Mouse (Mus musculus) intestine, embryonic 14.5 days (tissue): Measurements from ENCODE around the gene Ddx54. TPM values are rescaled to one million over a fixed set of nuclear protein-coding genes. Genes with fewer than 3 reads are reported as not detected.

Experiments
- ATAC-seq: fragments of 200-750 bp; cut with Nextera tagmentation; replicated peaks from 2 replicates; pipeline ENCODE4 v1.8.0; 2017; ENCODE audit warnings: low read depth, moderate number of reproducible peaks, moderate TSS enrichment, moderate library complexity; ENCODE audit not compliant: low FRiP score, low TSS enrichment
- DNase-seq: peaks from one replicate; pipeline ENCODE4 v3.0.0-alpha.2; 2018; ENCODE audit warnings: low spot score
- H3K27ac ChIP-seq: fragments of 300-500 bp; sonication (generic); 2 replicates; pipeline ENCODE4 v1.5.1; 2014; ENCODE audit warnings: low read depth, mild to moderate bottlenecking, control low read depth
- H3K27me3 ChIP-seq: fragments of 300-500 bp; sonication (generic); replicated peaks from 2 replicates; pipeline ENCODE4 v1.6.1; 2014; ENCODE audit warnings: low read length, control low read depth; ENCODE audit not compliant: control insufficient read depth, insufficient read depth
- H3K36me3 ChIP-seq: fragments of 300-500 bp; sonication (generic); 2 replicates; pipeline ENCODE4 v1.6.1; 2014; ENCODE audit warnings: low read length, control low read depth; ENCODE audit not compliant: control insufficient read depth, insufficient read depth
- H3K4me1 ChIP-seq: fragments of 300-500 bp; sonication (generic); replicated peaks from 2 replicates; pipeline ENCODE4 v1.6.1; 2014; ENCODE audit warnings: low read length, control low read depth, mixed read lengths; ENCODE audit not compliant: control insufficient read depth, insufficient read depth
- H3K4me2 ChIP-seq: fragments of 300-500 bp; sonication (generic); 2 replicates; pipeline ENCODE4 v1.6.1; 2014; ENCODE audit warnings: low read length
- H3K4me3 ChIP-seq: fragments of 300-500 bp; sonication (generic); 2 replicates; pipeline ENCODE4 v1.5.1; 2014; ENCODE audit warnings: low read depth, low read length, control low read depth, mixed read lengths
- H3K9ac ChIP-seq: fragments of 300-500 bp; sonication (generic); 2 replicates; pipeline ENCODE4 v1.6.1; 2014; ENCODE audit warnings: mild to moderate bottlenecking, low read length
- H3K9me3 ChIP-seq: fragments of 300-500 bp; sonication (generic); 2 replicates; pipeline ENCODE4 v1.6.1; 2016; ENCODE audit warnings: low read length, control low read depth; ENCODE audit not compliant: control insufficient read depth
- WGBS: fragments of 180-500 bp; shearing (Covaris S2); extraction: QIAGEN DNeasy Blood & Tissue Kit; methylation state at CpG from one replicate; pipeline ENCODE4 v1.1.7; 2014; 5-methylcytosine and 5-hydroxymethylcytosine counted together
- polyA plus RNA-seq: library from polyadenylated mRNA; unstranded; fragments of >200 nt; fragmentation: Nextera tagmentation; extraction: Ambion mirVana; gene quantifications from 2 replicates; pipeline ENCODE4 v1.2.1, GENCODE M21; 2014

Ddx54 gene
- polyA plus RNA-seq, 1 experiment from 2014 or later: 41.0 TPM

DNA sequence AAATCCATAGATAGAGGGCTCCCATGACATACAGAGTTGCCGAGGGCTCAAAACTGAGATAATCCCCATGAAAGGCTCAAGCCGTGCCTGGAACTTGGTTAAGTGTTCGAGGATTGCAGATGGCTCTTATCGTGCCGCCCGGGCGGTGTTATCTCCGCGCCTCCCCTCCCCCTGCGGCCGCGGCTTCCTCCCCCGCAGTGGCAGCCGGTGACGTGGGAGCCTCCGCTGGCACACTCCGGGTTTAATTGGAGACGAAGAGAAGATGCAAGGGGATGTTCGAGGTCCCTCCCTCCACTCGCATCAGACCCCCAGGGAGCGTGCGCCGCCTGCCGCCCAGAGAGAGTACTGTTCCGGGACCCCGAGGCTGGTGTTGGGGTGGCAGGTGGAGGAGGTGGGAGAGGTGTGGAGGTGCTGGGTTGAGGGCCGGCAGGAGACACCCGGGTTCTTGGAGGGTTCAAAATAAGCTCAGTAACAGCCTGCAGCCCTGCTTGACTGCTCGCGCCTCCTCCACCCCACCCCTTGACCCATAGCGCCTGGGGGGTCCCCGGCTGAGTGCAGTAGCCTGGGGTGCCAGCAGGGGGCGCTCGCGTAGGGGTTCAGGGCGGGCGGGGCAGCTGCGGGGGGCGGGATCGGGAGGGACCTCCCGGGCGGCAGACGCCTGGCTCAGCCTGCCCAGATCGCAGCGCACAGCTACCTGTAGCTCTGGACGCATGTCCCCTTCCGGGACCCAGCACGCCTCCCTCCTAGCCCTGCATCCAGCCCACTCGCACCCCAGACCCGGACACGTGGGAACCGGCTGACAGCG, 36.2 kb downstream of the Ddx54 start, which contains the start of gene Rasal1:
Gene Rasal1 (plus strand): TSS at position 244 of the 805 bp plus-strand sequence.
- ATAC-seq (peak; percentile 57), DNase-seq (peak; percentile 77)
- H3K4me1 ChIP-seq: peaks cover 9% of the 10 kb centered on the region; the same call in 1 of the 2 replicates
- H3K9ac ChIP-seq: no peak within 1 kb of the TSS
- 2% methylated on average over 53 of the region's 53 CpGs for WGBS
- peak within 1 kb of the TSS; percentile 33 for H3K4me3 ChIP-seq
- H3K4me2 ChIP-seq: peak within 1 kb of the TSS; percentile 48
- H3K27ac ChIP-seq: no peak within 1 kb of the TSS
- H3K27me3 ChIP-seq: peaks cover 43% of the 10 kb centered on the region
- H3K36me3 ChIP-seq: no peaks in the 10 kb centered on the region
- no peaks in the 10 kb centered on the region for H3K9me3 ChIP-seq

DNA sequence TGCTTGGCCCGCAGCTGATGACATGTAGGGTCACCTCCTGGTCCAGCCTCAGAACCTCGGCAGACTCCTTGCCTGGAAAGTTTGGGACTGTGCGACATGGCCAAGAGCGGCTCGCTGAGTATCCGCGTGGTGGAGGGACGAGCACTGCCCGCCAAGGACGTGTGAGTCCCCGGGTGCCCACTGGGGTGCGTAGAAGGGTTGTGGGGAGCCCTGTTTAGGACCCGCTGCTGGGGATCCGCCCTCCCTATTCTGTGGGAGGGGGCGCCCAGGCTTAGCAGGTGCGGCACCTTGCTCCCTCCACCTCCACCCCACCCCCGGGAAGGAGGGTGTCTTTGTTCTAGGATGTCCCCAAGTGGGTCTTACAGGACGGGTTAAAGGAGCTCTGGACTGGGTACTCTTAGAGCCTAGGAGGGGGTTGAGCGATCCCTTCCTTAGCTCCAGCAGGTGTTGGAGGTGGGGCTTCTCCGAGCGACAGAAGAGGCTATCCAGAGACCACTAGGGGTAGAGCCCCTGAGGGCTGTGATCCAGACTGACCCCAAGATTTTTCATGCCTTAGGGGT, 36.9 kb downstream of the Ddx54 start:
- WGBS: 3% methylated on average over 21 of the region's 21 CpGs

DNA sequence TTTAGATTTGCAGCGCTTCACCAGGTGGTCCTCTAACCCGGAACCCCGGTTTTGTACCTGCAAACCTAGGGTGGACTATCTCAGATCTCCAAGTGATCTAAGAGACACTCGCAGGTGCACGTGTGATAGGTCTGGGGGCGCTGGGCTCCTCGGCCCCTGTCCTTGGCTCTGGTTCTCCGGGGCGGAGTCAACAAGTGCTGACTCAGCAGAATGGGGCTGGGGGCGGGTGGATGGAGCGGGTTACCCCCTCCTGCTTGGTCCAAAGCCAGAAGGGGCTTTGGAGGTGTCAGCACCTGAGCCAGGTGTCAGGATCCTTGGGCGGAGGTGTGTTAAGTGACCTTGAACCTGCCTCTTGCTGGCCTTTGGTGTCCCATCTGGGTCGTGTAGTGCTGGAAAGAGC, 37.4 kb downstream of the Ddx54 start:
- H3K36me3 ChIP-seq: no peaks in the 10 kb centered on the region
- H3K27ac ChIP-seq: no peak overlapping the region
- 20% methylated on average over 13 of the region's 13 CpGs for WGBS
- DNase-seq (no peak), ATAC-seq (no peak; the same call in 1 of the 2 replicates)
- H3K9me3 ChIP-seq: no peaks in the 10 kb centered on the region
- peaks cover 9% of the 10 kb centered on the region; the same call in 1 of the 2 replicates for H3K4me1 ChIP-seq
- no peak overlapping the region for H3K9ac ChIP-seq
- H3K4me2 ChIP-seq: no peak overlapping the region
- H3K27me3 ChIP-seq: peaks cover 43% of the 10 kb centered on the region
- no peak overlapping the region for H3K4me3 ChIP-seq

More for the DNA sequence above, 36.9 kb downstream of the Ddx54 start:
- Histone ChIP-seq H3K27me3 (peaks cover 43% of the 10 kb centered on the region), H3K4me1 (peaks cover 9% of the 10 kb centered on the region; the same call in 1 of the 2 replicates), H3K27ac (no peak overlapping the region), H3K9me3 (no peaks in the 10 kb centered on the region), H3K4me2 (peak overlapping the region; percentile 48), H3K36me3 (no peaks in the 10 kb centered on the region), H3K4me3 (peak overlapping the region; percentile 33), H3K9ac (no peak overlapping the region)
- no peak for DNase-seq
- peak; percentile 51 for ATAC-seq

DNA sequence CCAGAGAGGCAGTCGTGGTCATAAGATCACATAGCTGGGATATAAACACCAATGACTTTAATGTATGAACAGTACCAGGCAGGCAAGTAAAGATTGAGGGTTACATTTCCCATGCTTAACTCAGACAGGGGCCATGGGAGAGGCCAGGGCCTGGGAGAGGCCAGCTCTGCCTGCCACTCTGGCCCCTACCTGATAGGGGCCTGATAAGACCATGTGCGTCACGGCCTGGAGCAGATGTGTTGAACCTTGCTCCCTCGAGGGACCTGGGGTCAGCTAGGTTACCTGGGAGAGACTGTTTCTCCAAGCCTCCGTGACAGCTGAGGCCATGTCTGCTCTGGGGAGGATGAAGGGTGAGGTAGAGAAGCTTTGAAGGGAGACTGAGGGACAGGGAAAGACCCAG, 38.7 kb downstream of the Ddx54 start:
- H3K27ac ChIP-seq: no peak overlapping the region
- H3K4me2 ChIP-seq: no peak overlapping the region
- no peaks in the 10 kb centered on the region for H3K9me3 ChIP-seq
- 48% methylated on average over 5 of the region's 5 CpGs for WGBS
- peaks cover 41% of the 10 kb centered on the region for H3K27me3 ChIP-seq
- H3K4me3 ChIP-seq: no peak overlapping the region
- no peak for ATAC-seq
- H3K4me1 ChIP-seq: peaks cover 9% of the 10 kb centered on the region; the same call in 1 of the 2 replicates
- DNase-seq: no peak
- no peak overlapping the region for H3K9ac ChIP-seq
- H3K36me3 ChIP-seq: no peaks in the 10 kb centered on the region

DNA sequence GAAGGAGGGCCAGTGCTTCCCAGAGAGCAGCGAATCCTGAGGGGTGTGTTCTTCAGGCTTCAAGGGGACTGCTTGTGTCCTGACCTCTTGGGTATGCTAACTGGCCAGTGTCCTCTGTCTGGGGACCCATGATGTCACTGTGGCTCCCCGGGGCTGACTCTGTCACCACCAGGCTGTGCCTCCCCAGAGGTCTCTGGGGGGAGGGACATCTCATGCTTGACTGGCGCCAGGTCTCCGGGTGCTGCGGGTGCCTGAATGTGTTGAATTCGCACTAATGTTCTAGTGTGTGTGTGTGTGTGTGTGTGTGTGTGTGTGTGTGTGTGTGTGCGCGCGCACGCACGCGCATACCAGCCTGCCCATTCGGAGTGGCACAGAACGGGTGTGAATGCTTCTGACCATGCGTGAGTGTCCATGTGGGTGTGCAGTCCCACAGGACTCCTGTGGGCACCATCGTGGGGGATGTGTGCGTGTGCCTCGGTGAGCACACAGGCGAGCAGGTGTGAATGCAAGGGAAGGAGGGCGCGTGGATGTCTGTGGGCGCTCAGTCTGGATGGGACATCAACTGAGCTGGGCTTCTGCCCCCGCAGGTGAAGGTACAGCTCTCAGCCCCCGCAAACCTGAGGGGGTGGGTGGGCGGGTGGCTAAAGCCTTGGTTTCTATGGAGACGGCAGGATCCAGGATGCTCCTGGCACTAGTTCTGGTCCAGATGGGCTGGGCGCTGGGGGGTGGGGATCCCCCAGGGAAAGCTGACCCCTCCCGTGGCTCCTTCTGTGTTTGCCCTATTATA, 40.6 kb downstream of the Ddx54 start:
- no peak for DNase-seq
- H3K9me3 ChIP-seq: no peaks in the 10 kb centered on the region
- no peak overlapping the region for H3K9ac ChIP-seq
- peaks cover 27% of the 10 kb centered on the region for H3K27me3 ChIP-seq
- no peak overlapping the region for H3K4me2 ChIP-seq
- peaks cover 9% of the 10 kb centered on the region; the same call in 1 of the 2 replicates for H3K4me1 ChIP-seq
- no peak overlapping the region for H3K27ac ChIP-seq
- 78% methylated on average over 26 of the region's 28 CpGs for WGBS
- no peak for ATAC-seq
- H3K4me3 ChIP-seq: no peak overlapping the region
- H3K36me3 ChIP-seq: no peaks in the 10 kb centered on the region

DNA sequence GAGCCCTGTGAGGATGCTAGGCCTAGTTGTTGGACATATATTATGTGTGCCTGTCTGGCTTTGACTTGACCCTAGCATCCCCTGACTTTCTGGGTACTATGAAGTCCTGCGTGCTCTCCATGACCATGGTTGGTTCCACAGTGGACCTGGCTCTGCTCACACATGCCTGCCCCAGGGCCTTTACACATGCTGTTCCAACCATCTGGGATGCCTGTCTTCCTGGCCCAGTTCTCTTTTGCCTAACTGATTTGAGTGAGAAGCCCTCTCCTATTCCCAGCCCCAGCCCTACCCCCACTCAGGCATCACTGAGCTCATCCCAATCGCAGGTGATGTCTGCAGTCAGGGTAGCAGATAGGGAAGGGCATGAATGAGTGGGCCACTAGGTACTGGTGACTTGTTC, 41.3 kb downstream of the Ddx54 start:
- peaks cover 20% of the 10 kb centered on the region for H3K27me3 ChIP-seq
- WGBS: 89% methylated on average over 2 of the region's 2 CpGs
- no peak overlapping the region for H3K9ac ChIP-seq
- H3K9me3 ChIP-seq: no peaks in the 10 kb centered on the region
- ATAC-seq (no peak), DNase-seq (no peak)
- no peak overlapping the region for H3K4me3 ChIP-seq
- no peaks in the 10 kb centered on the region for H3K36me3 ChIP-seq
- H3K4me2 ChIP-seq: no peak overlapping the region
- H3K27ac ChIP-seq: no peak overlapping the region
- H3K4me1 ChIP-seq: peaks cover 4% of the 10 kb centered on the region; the same call in 1 of the 2 replicates

DNA sequence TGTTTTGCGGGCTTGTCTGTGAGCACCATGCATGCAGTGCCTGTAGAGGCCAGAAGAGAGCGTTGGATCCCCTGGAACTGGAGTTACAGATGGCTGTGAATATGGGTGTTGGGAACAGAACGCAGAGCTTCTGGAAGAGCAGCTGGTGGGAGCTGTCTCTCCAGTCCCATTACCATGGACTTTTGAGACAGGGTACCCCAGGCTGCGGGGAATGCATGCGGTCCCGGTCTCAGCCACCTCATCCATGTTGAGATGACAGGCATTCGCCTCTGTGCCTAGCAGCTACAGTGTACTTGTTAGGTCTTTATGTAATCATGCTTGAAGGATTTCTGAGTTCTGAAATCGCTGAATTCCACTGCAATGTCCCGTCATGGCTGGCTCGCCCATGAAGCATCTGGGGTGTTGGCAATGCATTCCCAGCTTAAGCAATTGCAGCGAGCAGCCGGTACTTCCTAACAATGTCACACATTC, 43.8 kb downstream of the Ddx54 start:
- no peak overlapping the region for H3K4me3 ChIP-seq
- ATAC-seq (no peak), DNase-seq (no peak)
- H3K27ac ChIP-seq: no peak overlapping the region
- H3K9me3 ChIP-seq: no peaks in the 10 kb centered on the region
- H3K27me3 ChIP-seq: 0 out of 2 replicates have a peak, but pooled peaks cover 3% of the 10 kb centered on the region
- no peaks in the 10 kb centered on the region for H3K4me1 ChIP-seq
- no peak overlapping the region for H3K4me2 ChIP-seq
- H3K36me3 ChIP-seq: no peaks in the 10 kb centered on the region
- WGBS: 79% methylated on average over 12 of the region's 12 CpGs
- H3K9ac ChIP-seq: no peak overlapping the region

DNA sequence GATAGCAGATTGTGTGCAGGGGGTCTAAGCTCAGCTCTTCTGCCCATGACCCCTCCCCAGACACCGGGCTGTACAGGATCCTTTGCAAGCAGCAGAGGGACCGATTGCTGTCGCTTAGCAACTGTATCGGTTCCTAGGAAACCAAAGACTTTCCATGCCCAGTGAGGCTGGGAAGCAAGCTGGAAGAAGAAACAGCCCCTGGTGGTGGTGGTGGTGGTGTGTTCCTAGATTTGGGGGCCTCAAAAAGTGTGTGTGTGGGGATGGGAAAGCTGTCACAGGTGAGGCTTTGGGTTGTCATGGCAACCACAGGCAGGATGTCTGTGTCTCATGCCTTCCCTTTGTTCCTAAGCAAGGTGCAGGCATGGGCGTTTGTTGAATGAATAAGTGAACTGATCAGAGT, 48.3 kb downstream of the Ddx54 start:
- DNase-seq (no peak), ATAC-seq (no peak)
- Histone ChIP-seq H3K9ac (no peak overlapping the region), H3K4me3 (no peak overlapping the region), H3K9me3 (no peaks in the 10 kb centered on the region), H3K4me2 (no peak overlapping the region), H3K4me1 (no peaks in the 10 kb centered on the region), H3K27me3 (0 out of 2 replicates have a peak, but pooled peaks cover 3% of the 10 kb centered on the region), H3K36me3 (no peaks in the 10 kb centered on the region), H3K27ac (no peak overlapping the region)
- 46% methylated on average over 5 of the region's 5 CpGs for WGBS
